Mouse (Mus musculus): Measurements from ENCODE around the gene Pars2.

- TF ChIP-seq CTCF (IDR thresholded peaks at IDR 0.05; ENCODE audit: borderline replicate concordance, insufficient read depth, low read length) (no peak), POLR2A (IDR thresholded peaks at IDR 0.05; ENCODE audit: low read depth, low read length) (no peak)
These were observed 1.7 kb downstream of the Pars2 start for GRCm38 (mm10) chr4:106652546-106652945.
